ENCODE assay signal across 8 mouse cellular contexts in genomic region chr12:112653157-112653824, GRCm38 (mm10). TPM values are rescaled to one million over a fixed set of nuclear protein-coding genes. Genes with fewer than 3 reads are reported as not detected.
DNase-seq lines count a peak whose midpoint lies in the region; ATAC-seq and TF ChIP-seq lines count a peak whose summit lies in the region.

No protein-coding gene starts in this region.

- in situ Hi-C loops in Patski (cut with MboI; ENCODE audit: low pct_unique_long_range_greater_than_20kb), result loop anchor here (5.0 kb wide), 1 partner anchor 54 kb away; no protein-coding TSS in a partner anchor

- no peak overlapping the region for H3K4me3 ChIP-seq in left cerebral cortex, adult 2 months

- no peak for DNase-seq in Patski (ENCODE audit: low read depth, low spot score)
- peak; percentile 92 to 97 for DNase-seq in cerebellum, postnatal 36 days
- DNase-seq in gastrocnemius, postnatal 10 days, result peak; percentile 90
- DNase-seq in hindlimb bud, embryonic 11.5 days (ENCODE audit: extremely low spot score, low read depth, low spot score), result peak; percentile 69
- peak; percentile 81 to 87 for DNase-seq in left cerebral cortex, adult 2 months (ENCODE audit: extremely low spot score in 1 of 2, low spot score in 2 of 2)
- DNase-seq in right cerebral cortex, postnatal 10 days (ENCODE audit: low spot score in 2 of 2), result peak; percentile 87 to 90
- peak; percentile 47 for DNase-seq in urinary bladder, postnatal 10 days (ENCODE audit: low spot score)

- no peaks in the 10 kb centered on the region for H3K27me3 ChIP-seq in Patski

- POLR2A ChIA-PET in Patski (lab: Charles Lee), result no interaction called here

- intact Hi-C loops in left cerebral cortex, adult 2 months (cut with DNase I), result loop anchor here (1.0 kb wide), 1 partner anchor 54 kb away; no protein-coding TSS in a partner anchor

- no peak overlapping the region for H3K27ac ChIP-seq in left cerebral cortex, adult 2 months

- TF ChIP-seq CTCF in Patski (IDR thresholded peaks at IDR 0.05), result no peak
- TF ChIP-seq CTCF in left cerebral cortex, adult 2 months (IDR thresholded peaks at IDR 0.05), result peak; percentile 94

- CTCF ChIA-PET in Patski (lab: Charles Lee), result no interaction called here

- ATAC-seq in Patski, result peak; percentile 23
- peak; percentile 87 for ATAC-seq in megakaryocyte progenitor cell, adult 5-6 weeks (replicated peaks; ENCODE audit: poor library complexity)

RNA-seq across cellular contexts. Expression of gene Siva1, which starts 8.8 kb away (rescaled TPM):
- 36.0 TPM for polyA plus RNA-seq in Patski (2021)
- total RNA-seq in gastrocnemius, postnatal 10 days (2021), result 10 to 100 TPM; 27.2 to 28.1 TPM
- total RNA-seq in left cerebral cortex, adult 2 months (2021), result 10 to 100 TPM; 19.7 to 21.5 TPM
- total RNA-seq in megakaryocyte progenitor cell, adult 5-6 weeks (2015), result 163 and 168 TPM in 2 replicates
- 291 and 325 TPM in 2 replicates for total RNA-seq in megakaryocyte progenitor cell, adult 5-6 weeks (2017)

RNA-seq across cellular contexts. Expression of gene Akt1, which starts 21.4 kb away (rescaled TPM):
- polyA plus RNA-seq in Patski (2021), result 281 TPM
- total RNA-seq in gastrocnemius, postnatal 10 days (2021), result 100 to 1,000 TPM; 133 to 142 TPM
- total RNA-seq in left cerebral cortex, adult 2 months (2021), result 100 to 1,000 TPM; 144 to 157 TPM
- total RNA-seq in megakaryocyte progenitor cell, adult 5-6 weeks (2015), result 84.3 and 85.6 TPM in 2 replicates
- total RNA-seq in megakaryocyte progenitor cell, adult 5-6 weeks (2017), result 74.8 and 96.1 TPM in 2 replicates

RNA-seq across cellular contexts. Expression of gene Zbtb42, which starts 25.3 kb away (rescaled TPM):
- 4.7 TPM for polyA plus RNA-seq in Patski (2021)
- 1 to 10 TPM; 1.8 to 2.1 TPM for total RNA-seq in gastrocnemius, postnatal 10 days (2021)
- 1 to 10 TPM; 1.1 to 1.2 TPM for total RNA-seq in left cerebral cortex, adult 2 months (2021)
- 1.8 and 2.1 TPM in 2 replicates for total RNA-seq in megakaryocyte progenitor cell, adult 5-6 weeks (2015)
- total RNA-seq in megakaryocyte progenitor cell, adult 5-6 weeks (2017), result 0.54 and 0.92 TPM in 2 replicates

RNA-seq across cellular contexts. Expression of gene Adssl1, which starts 33.4 kb away (rescaled TPM):
- 1.7 TPM for polyA plus RNA-seq in Patski (2021)
- total RNA-seq in gastrocnemius, postnatal 10 days (2021), result 100 to 1,000 TPM; 340 to 358 TPM
- 10 to 100 TPM; 16.2 to 16.5 TPM for total RNA-seq in left cerebral cortex, adult 2 months (2021)
- 113 and 131 TPM in 2 replicates for total RNA-seq in megakaryocyte progenitor cell, adult 5-6 weeks (2015)
- 113 and 126 TPM in 2 replicates for total RNA-seq in megakaryocyte progenitor cell, adult 5-6 weeks (2017)

Comparison
In these comparisons a context has a peak if more than half of its experiments do, and no peak if none do; other contexts are left out.
1. RNA of gene Siva1, which starts 8.8 kb away (total RNA-seq): 163 to 325 TPM in megakaryocyte progenitor cell, adult 5-6 weeks; 27.2 to 28.1 TPM in gastrocnemius, postnatal 10 days and 19.7 to 21.5 TPM in left cerebral cortex, adult 2 months; every median in the first group is over 4 times any median in the second.